Mouse (Mus musculus): Measurements from ENCODE around the gene Akr1c13.

The Akr1c13 gene

GRCm38 (mm10) chr13:4244861-4245559 lies 54.1 kb downstream of the Akr1c13 start:
- peak; percentile 11 for DNase-seq (ENCODE audit: low spot score)

DNA sequence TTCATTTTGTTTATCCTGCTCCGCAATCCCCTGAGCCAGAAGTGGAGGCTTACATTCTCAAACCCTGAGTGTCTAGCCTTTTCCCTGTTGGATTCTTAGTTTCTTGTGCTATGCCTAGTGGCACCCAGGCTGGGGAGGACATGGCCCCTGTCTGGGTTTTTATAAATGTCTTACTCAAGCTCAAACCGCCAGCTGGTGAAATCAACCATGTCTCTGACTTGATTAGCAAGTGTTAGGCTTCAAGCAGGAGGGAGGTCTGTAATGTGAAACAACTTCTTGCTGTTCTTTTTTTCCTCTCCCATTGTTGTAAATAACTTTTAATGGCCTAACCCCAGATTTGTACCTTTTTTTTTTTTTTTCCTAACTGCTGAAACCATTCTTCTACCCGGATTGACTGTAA lies 58.4 kb downstream of the Akr1c13 start:
- DNase-seq (ENCODE audit: low spot score) = no peak
